Mouse (Mus musculus): ENCODE data around the gene Ttc29.

- no peak for TF ChIP-seq POLR2A (IDR thresholded peaks at IDR 0.05; ENCODE audit: borderline replicate concordance, control insufficient read depth, low read depth, low read length)
- no peak for TF ChIP-seq CTCF (IDR thresholded peaks at IDR 0.05; ENCODE audit: control insufficient read depth, insufficient read depth, low read length)
These were observed 56.2 kb downstream of the Ttc29 start for GRCm38 (mm10) chr8:78269281-78269680.

Measured in bone marrow, adult 2 months (tissue).